Mouse (Mus musculus) liver, embryonic 14.5 days (tissue): ENCODE measurements around the gene Taf8.

Experiments used
- CTCF ChIP-seq: IDR thresholded peaks from 2 replicates; pipeline ENCODE4 v1.5.1; 2016; ENCODE audit warnings: antibody characterized with exemption, low read depth, control low read depth
- EP300 ChIP-seq: IDR thresholded peaks from 2 replicates; pipeline ENCODE4 v1.6.1; 2016; ENCODE audit warnings: antibody characterized with exemption, low read depth

DNA sequence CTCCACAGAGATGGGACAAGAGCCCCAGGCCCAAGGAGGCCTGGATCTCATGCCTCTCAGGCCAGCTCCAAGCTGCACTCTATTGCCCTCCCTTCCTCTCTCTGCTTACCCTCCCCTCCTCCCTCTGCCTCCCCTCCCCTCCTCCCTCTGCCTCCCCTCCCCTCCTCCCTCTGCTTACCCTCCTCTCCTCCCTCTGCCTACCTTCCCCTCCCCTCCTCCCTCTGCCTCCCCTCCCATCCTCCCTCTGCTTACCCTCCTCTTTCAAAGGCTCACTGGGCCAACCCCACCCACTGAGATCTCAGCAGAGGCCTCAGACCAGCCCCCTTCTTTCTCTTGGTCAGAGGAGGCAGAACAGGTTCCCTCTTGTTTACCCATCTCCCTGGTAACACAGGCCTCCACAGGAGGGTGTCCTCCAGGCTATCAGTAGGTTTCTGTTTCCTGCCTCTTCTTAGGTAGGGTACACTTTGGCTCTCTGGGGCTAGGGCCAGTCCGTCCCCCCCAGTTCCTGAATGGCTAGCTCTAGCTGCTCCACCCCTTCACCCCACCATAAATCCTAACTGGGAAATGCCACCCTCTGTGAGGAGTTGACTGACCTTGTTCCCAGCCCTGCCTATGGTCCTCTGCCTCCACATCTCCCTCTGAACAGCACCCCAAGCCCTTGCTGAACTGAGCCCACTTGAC, 17.7 kb downstream of the Taf8 start:
- no peak for TF ChIP-seq CTCF
- TF ChIP-seq EP300 = no peak
